Mouse (Mus musculus): ENCODE data around the gene Lypd6b. TPM values are rescaled to one million over a fixed set of nuclear protein-coding genes. Genes with fewer than 3 reads are reported as not detected.

Gene Lypd6b
- total and polyA plus RNA-seq, 2 experiments: not detected

DNA sequence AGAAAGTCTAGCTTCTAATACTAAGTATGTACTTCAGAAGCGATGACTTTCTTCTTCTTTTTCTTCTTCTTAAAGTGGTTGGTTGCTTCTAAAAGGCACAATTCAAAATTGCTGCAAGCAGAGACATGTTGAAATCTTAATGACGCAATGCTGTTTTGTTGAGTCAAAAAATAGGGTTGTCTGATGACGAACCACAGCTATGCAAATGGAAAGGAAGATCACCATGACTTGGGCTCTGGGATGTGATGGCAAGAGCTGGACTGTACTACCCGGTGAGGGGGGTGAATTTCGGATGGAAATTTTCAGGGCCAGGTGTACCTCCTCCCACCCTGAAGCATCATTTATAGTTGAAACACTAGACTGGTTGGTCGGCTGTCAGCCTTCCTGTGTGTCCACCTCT is 22.0 kb downstream of the Lypd6b start:
- H3K4me3 ChIP-seq (ENCODE audit: insufficient read depth, low read depth, low read length): no peak overlapping the region
- DNase-seq (ENCODE audit: extremely low read depth, low read depth, low spot score): no peak
- H3K27ac ChIP-seq (replicated peaks; ENCODE audit: insufficient read depth, low read depth, low read length): no peak overlapping the region
- WGBS: 59% methylated on average over 6 of the region's 6 CpGs
- no peak overlapping the region for H3K9ac ChIP-seq (ENCODE audit: low read depth, low read length)
- no peaks in the 10 kb centered on the region; the same call in 1 of the 2 replicates for H3K4me1 ChIP-seq (ENCODE audit: control insufficient read depth, insufficient read depth, low read length)
- H3K79me2 ChIP-seq (ENCODE audit: control insufficient read depth, insufficient read depth, low read length): no peaks in the 10 kb centered on the region
- no peaks in the 10 kb centered on the region for H3K36me3 ChIP-seq (ENCODE audit: control insufficient read depth, insufficient read depth, low read length)
- TF ChIP-seq POLR2A (IDR thresholded peaks at IDR 0.05; ENCODE audit: extremely low read depth, insufficient read depth, low read length) (no peak), CTCF (IDR thresholded peaks at IDR 0.05; ENCODE audit: low read depth, low read length) (no peak)
- no peaks in the 10 kb centered on the region for H3K27me3 ChIP-seq (ENCODE audit: control insufficient read depth, insufficient read depth, low read length)

DNA sequence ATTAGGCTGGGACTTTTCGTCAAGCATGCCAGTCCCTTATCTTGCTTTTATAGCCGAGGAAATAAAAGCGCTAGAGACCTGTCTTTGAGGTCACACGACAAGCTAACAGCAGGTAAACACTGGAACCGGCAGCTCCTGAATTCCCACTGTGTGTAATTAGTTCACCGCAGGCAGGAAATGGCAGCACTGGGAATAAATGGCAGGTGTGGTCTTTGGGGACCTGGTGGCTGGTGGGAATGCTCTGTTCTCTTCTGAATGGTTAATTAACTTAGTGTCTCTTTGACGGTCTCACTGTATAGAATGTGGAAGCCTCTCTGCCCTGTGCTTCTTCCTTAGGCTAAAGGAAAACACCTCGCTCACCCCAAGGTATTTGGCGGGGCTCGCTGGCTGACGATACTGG is 23.9 kb downstream of the Lypd6b start:
- WGBS: 33% methylated on average over 11 of the region's 11 CpGs
- Histone ChIP-seq H3K36me3 (ENCODE audit: control insufficient read depth, insufficient read depth, low read length) (no peaks in the 10 kb centered on the region), H3K4me3 (ENCODE audit: insufficient read depth, low read depth, low read length) (no peak overlapping the region), H3K79me2 (ENCODE audit: control insufficient read depth, insufficient read depth, low read length) (no peaks in the 10 kb centered on the region), H3K4me1 (ENCODE audit: control insufficient read depth, insufficient read depth, low read length) (no peaks in the 10 kb centered on the region; the same call in 1 of the 2 replicates), H3K27ac (replicated peaks; ENCODE audit: insufficient read depth, low read depth, low read length) (no peak overlapping the region), H3K9ac (ENCODE audit: low read depth, low read length) (no peak overlapping the region), H3K27me3 (ENCODE audit: control insufficient read depth, insufficient read depth, low read length) (no peaks in the 10 kb centered on the region)
- no peak for DNase-seq (ENCODE audit: extremely low read depth, low read depth, low spot score)
- no peak for TF ChIP-seq POLR2A (IDR thresholded peaks at IDR 0.05; ENCODE audit: extremely low read depth, insufficient read depth, low read length)
- no peak for TF ChIP-seq CTCF (IDR thresholded peaks at IDR 0.05; ENCODE audit: low read depth, low read length)

GRCm38 (mm10) chr2:49811871-49812363 is 24.4 kb downstream of the Lypd6b start:
- Histone ChIP-seq H3K27ac (replicated peaks; ENCODE audit: insufficient read depth, low read depth, low read length) (no peak overlapping the region), H3K27me3 (ENCODE audit: control insufficient read depth, insufficient read depth, low read length) (no peaks in the 10 kb centered on the region), H3K4me1 (ENCODE audit: control insufficient read depth, insufficient read depth, low read length) (no peaks in the 10 kb centered on the region; the same call in 1 of the 2 replicates), H3K4me3 (ENCODE audit: insufficient read depth, low read depth, low read length) (no peak overlapping the region), H3K36me3 (ENCODE audit: control insufficient read depth, insufficient read depth, low read length) (no peaks in the 10 kb centered on the region), H3K79me2 (ENCODE audit: control insufficient read depth, insufficient read depth, low read length) (no peaks in the 10 kb centered on the region), H3K9ac (ENCODE audit: low read depth, low read length) (no peak overlapping the region)
- WGBS: 7% methylated on average over 4 of the region's 4 CpGs
- peak; percentile 55 for DNase-seq (ENCODE audit: extremely low read depth, low read depth, low spot score)
- TF ChIP-seq CTCF (IDR thresholded peaks at IDR 0.05; ENCODE audit: low read depth, low read length) (no peak), POLR2A (IDR thresholded peaks at IDR 0.05; ENCODE audit: extremely low read depth, insufficient read depth, low read length) (no peak)

GRCm38 (mm10) chr2:49813151-49813550 is 25.7 kb downstream of the Lypd6b start:
- WGBS: 74% methylated on average over 4 of the region's 4 CpGs

GRCm38 (mm10) chr2:49814011-49814410 is 26.5 kb downstream of the Lypd6b start:
- WGBS: 61% methylated on average over 6 of the region's 6 CpGs
- Histone ChIP-seq H3K4me1 (ENCODE audit: control insufficient read depth, insufficient read depth, low read length) (no peaks in the 10 kb centered on the region; the same call in 1 of the 2 replicates), H3K9ac (ENCODE audit: low read depth, low read length) (no peak overlapping the region), H3K4me3 (ENCODE audit: insufficient read depth, low read depth, low read length) (no peak overlapping the region), H3K27ac (replicated peaks; ENCODE audit: insufficient read depth, low read depth, low read length) (no peak overlapping the region), H3K79me2 (ENCODE audit: control insufficient read depth, insufficient read depth, low read length) (no peaks in the 10 kb centered on the region), H3K27me3 (ENCODE audit: control insufficient read depth, insufficient read depth, low read length) (no peaks in the 10 kb centered on the region), H3K36me3 (ENCODE audit: control insufficient read depth, insufficient read depth, low read length) (no peaks in the 10 kb centered on the region)
- TF ChIP-seq POLR2A (IDR thresholded peaks at IDR 0.05; ENCODE audit: extremely low read depth, insufficient read depth, low read length) (no peak), CTCF (IDR thresholded peaks at IDR 0.05; ENCODE audit: low read depth, low read length) (no peak)
- DNase-seq (ENCODE audit: extremely low read depth, low read depth, low spot score): no peak

More at GRCm38 (mm10) chr2:49813151-49813550, 25.7 kb downstream of the Lypd6b start:
- Histone ChIP-seq H3K36me3 (ENCODE audit: control insufficient read depth, insufficient read depth, low read length) (no peaks in the 10 kb centered on the region), H3K27ac (replicated peaks; ENCODE audit: insufficient read depth, low read depth, low read length) (no peak overlapping the region), H3K79me2 (ENCODE audit: control insufficient read depth, insufficient read depth, low read length) (no peaks in the 10 kb centered on the region), H3K9ac (ENCODE audit: low read depth, low read length) (no peak overlapping the region), H3K4me1 (ENCODE audit: control insufficient read depth, insufficient read depth, low read length) (no peaks in the 10 kb centered on the region; the same call in 1 of the 2 replicates), H3K27me3 (ENCODE audit: control insufficient read depth, insufficient read depth, low read length) (no peaks in the 10 kb centered on the region), H3K4me3 (ENCODE audit: insufficient read depth, low read depth, low read length) (no peak overlapping the region)
- TF ChIP-seq CTCF (IDR thresholded peaks at IDR 0.05; ENCODE audit: low read depth, low read length) (no peak), POLR2A (IDR thresholded peaks at IDR 0.05; ENCODE audit: extremely low read depth, insufficient read depth, low read length) (no peak)
- DNase-seq (ENCODE audit: extremely low read depth, low read depth, low spot score): no peak

GRCm38 (mm10) chr2:49815696-49816320 is 28.3 kb downstream of the Lypd6b start:
- no peak for DNase-seq (ENCODE audit: extremely low read depth, low read depth, low spot score)
- 50% methylated on average over 3 of the region's 3 CpGs for WGBS
- no peak overlapping the region for H3K27ac ChIP-seq (replicated peaks; ENCODE audit: insufficient read depth, low read depth, low read length)
- H3K36me3 ChIP-seq (ENCODE audit: control insufficient read depth, insufficient read depth, low read length): no peaks in the 10 kb centered on the region
- no peak for TF ChIP-seq CTCF (IDR thresholded peaks at IDR 0.05; ENCODE audit: low read depth, low read length)
- TF ChIP-seq POLR2A (IDR thresholded peaks at IDR 0.05; ENCODE audit: extremely low read depth, insufficient read depth, low read length): no peak
- no peaks in the 10 kb centered on the region; the same call in 1 of the 2 replicates for H3K4me1 ChIP-seq (ENCODE audit: control insufficient read depth, insufficient read depth, low read length)
- H3K27me3 ChIP-seq (ENCODE audit: control insufficient read depth, insufficient read depth, low read length): no peaks in the 10 kb centered on the region
- no peak overlapping the region for H3K9ac ChIP-seq (ENCODE audit: low read depth, low read length)
- H3K79me2 ChIP-seq (ENCODE audit: control insufficient read depth, insufficient read depth, low read length): no peaks in the 10 kb centered on the region
- no peak overlapping the region for H3K4me3 ChIP-seq (ENCODE audit: insufficient read depth, low read depth, low read length)
